Comparison of ENCODE assay signal across 17 mouse cellular contexts in the genomic region with DNA sequence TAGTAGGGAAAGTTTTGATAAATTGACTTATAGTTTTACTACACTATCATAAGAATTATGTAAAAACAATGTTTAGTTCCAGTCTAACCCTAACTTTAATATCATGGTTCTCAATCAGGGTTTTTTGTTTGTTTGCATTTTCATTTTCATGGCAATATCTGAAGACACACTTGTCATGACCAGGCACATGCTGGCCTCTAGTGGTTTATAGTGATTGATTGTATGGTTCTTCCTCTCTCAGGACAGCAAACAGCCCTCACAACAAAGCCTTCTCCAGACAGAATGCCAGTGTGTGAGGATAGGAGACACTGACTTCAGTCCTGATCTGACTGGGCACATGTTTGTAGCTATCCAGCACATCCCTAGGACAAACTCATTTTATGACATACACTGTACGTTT. TPM values are rescaled to one million over a fixed set of nuclear protein-coding genes. Genes with fewer than 3 reads are reported as not detected.
DNase-seq lines count a peak whose midpoint lies in the region; ATAC-seq and TF ChIP-seq lines count a peak whose summit lies in the region.
"Had no signal": no experiment of that assay in that cellular context is flagged by ENCODE, and none has a peak within 500 bp of the region (broad histone marks: within the 10 kb centered on the region; RNA-seq: fewer than 3 reads in every experiment).

No protein-coding gene starts in this region.

- no peak overlapping the region for H3K27ac ChIP-seq in intestine, postnatal 0 days (ENCODE audit: low read depth, low read length)
- no peak overlapping the region for H3K27ac ChIP-seq in intestine, embryonic 15.5 days
- peak overlapping the region; percentile 69 for H3K27ac ChIP-seq in lung, embryonic 16.5 days (ENCODE audit: low read length)
- H3K27ac ChIP-seq: hindbrain, embryonic 12.5 days; limb, embryonic 10.5 days; liver, embryonic 15.5 days; stomach, postnatal 0 days had no signal

- ATAC-seq in intestine, postnatal 0 days, result no peak
- ATAC-seq in intestine, embryonic 15.5 days, result no peak
- no peak for ATAC-seq in lung, embryonic 16.5 days (ENCODE audit: low read depth)
- no peak for ATAC-seq in Patski

- in situ Hi-C loops in Patski (cut with MboI; ENCODE audit: low pct_unique_long_range_greater_than_20kb), result no loop called here

- H3K9ac ChIP-seq in intestine, postnatal 0 days (ENCODE audit: low read depth, low read length), result no peak overlapping the region
- H3K9ac ChIP-seq in intestine, embryonic 15.5 days, result no peak overlapping the region
- no peak overlapping the region for H3K9ac ChIP-seq in lung, embryonic 16.5 days (ENCODE audit: low read length)
- H3K9ac ChIP-seq: hindbrain, embryonic 12.5 days; liver, embryonic 15.5 days had no signal

- 78% methylated on average over 1 of the region's 1 CpGs for WGBS in intestine, postnatal 0 days
- 87% methylated on average over 1 of the region's 1 CpGs for WGBS in intestine, embryonic 15.5 days
- 59% methylated on average over 1 of the region's 1 CpGs for WGBS in lung, embryonic 16.5 days

- POLR2A ChIA-PET in Patski (lab: Charles Lee), result interaction anchor here (0.5 kb wide), 1 partner anchor 132 kb away, joined by 4 read pairs; no protein-coding TSS in a partner anchor

- H3K4me2 ChIP-seq in intestine, postnatal 0 days (replicated peaks; ENCODE audit: low read depth), result no peak overlapping the region
- H3K4me2 ChIP-seq in intestine, embryonic 15.5 days (replicated peaks), result no peak overlapping the region
- no peak overlapping the region for H3K4me2 ChIP-seq in lung, embryonic 16.5 days (ENCODE audit: low read depth, low read length)
- H3K4me2 ChIP-seq: hindbrain, embryonic 12.5 days; liver, embryonic 15.5 days; midbrain, embryonic 11.5 days had no signal

- CTCF ChIA-PET in Patski (lab: Charles Lee), result interaction anchor here (0.9 to 3.1 kb wide), 2 partner anchors 15 to 181 kb away, joined by 3 to 19 read pairs; no protein-coding TSS in a partner anchor

- TF ChIP-seq CTCF in intestine, postnatal 0 days (IDR thresholded peaks at IDR 0.05; ENCODE audit: low read depth), result peak; percentile 43
- TF ChIP-seq CTCF in Patski (IDR thresholded peaks at IDR 0.05), result peak; percentile 31

- H3K9me3 ChIP-seq in intestine, postnatal 0 days (ENCODE audit: control insufficient read depth), result no peaks in the 10 kb centered on the region
- H3K9me3 ChIP-seq in intestine, embryonic 15.5 days, result no peaks in the 10 kb centered on the region
- H3K9me3 ChIP-seq in lung, embryonic 16.5 days (ENCODE audit: control insufficient read depth, low read length), result no peaks in the 10 kb centered on the region
- H3K9me3 ChIP-seq: hindbrain, embryonic 12.5 days; limb, embryonic 10.5 days; liver, embryonic 15.5 days had no signal

- no peak for DNase-seq in lung, postnatal 25 days (ENCODE audit: low spot score)
- no peak for DNase-seq in Patski (ENCODE audit: low read depth, low spot score)
- peak; percentile 63 for DNase-seq in lung, postnatal 36 days
- DNase-seq in thymus, postnatal 36 days, result no peak
- DNase-seq: cerebellum, adult 18-20 months had no signal

- H3K27me3 ChIP-seq in intestine, postnatal 0 days (replicated peaks; ENCODE audit: control insufficient read depth, insufficient read depth, low read length), result no peaks in the 10 kb centered on the region
- H3K27me3 ChIP-seq in intestine, embryonic 15.5 days (replicated peaks), result no peaks in the 10 kb centered on the region
- H3K27me3 ChIP-seq in lung, embryonic 16.5 days (ENCODE audit: control insufficient read depth, insufficient read depth, low read depth, low read length), result no peaks in the 10 kb centered on the region
- H3K27me3 ChIP-seq in Patski, result no peaks in the 10 kb centered on the region
- H3K27me3 ChIP-seq: hindbrain, embryonic 12.5 days; liver, embryonic 15.5 days had no signal

- H3K4me3 ChIP-seq in intestine, postnatal 0 days (ENCODE audit: low read depth, low read length), result no peak overlapping the region
- no peak overlapping the region for H3K4me3 ChIP-seq in intestine, embryonic 15.5 days (replicated peaks)
- H3K4me3 ChIP-seq in lung, embryonic 16.5 days (ENCODE audit: low read length), result no peak overlapping the region
- H3K4me3 ChIP-seq: erythroblast, embryonic 14.5 days; hindbrain, embryonic 12.5 days; limb, embryonic 10.5 days; liver, embryonic 15.5 days had no signal

- no peaks in the 10 kb centered on the region for H3K36me3 ChIP-seq in intestine, postnatal 0 days (ENCODE audit: control insufficient read depth, insufficient read depth)
- H3K36me3 ChIP-seq in intestine, embryonic 15.5 days, result no peaks in the 10 kb centered on the region
- no peaks in the 10 kb centered on the region for H3K36me3 ChIP-seq in lung, embryonic 16.5 days (ENCODE audit: control insufficient read depth, insufficient read depth, low read length)
- H3K36me3 ChIP-seq: hindbrain, embryonic 12.5 days; limb, embryonic 10.5 days; liver, embryonic 15.5 days had no signal

- no peaks in the 10 kb centered on the region for H3K4me1 ChIP-seq in intestine, postnatal 0 days (replicated peaks; ENCODE audit: control insufficient read depth, insufficient read depth, low read length)
- no peaks in the 10 kb centered on the region for H3K4me1 ChIP-seq in intestine, embryonic 15.5 days (replicated peaks)
- peaks cover 5% of the 10 kb centered on the region; the same call in 1 of the 2 replicates for H3K4me1 ChIP-seq in lung, embryonic 16.5 days (replicated peaks; ENCODE audit: control insufficient read depth, insufficient read depth, low read length)
- H3K4me1 ChIP-seq: hindbrain, embryonic 12.5 days; limb, embryonic 10.5 days; liver, embryonic 15.5 days had no signal

RNA-seq across cellular contexts. Expression of gene Gm47955, which starts 13.2 kb away (rescaled TPM):
- not detected in 2 replicates for polyA plus RNA-seq in intestine, postnatal 0 days (2015; fragmentation: Nextera tagmentation; extraction: Ambion mirVana)
- polyA plus RNA-seq in intestine, embryonic 15.5 days (2015; fragmentation: Nextera tagmentation; extraction: Ambion mirVana), result not detected in 2 replicates
- not detected in 2 replicates for polyA plus RNA-seq in lung, embryonic 16.5 days (2015; fragmentation: Nextera tagmentation; extraction: Ambion mirVana)
- polyA plus RNA-seq in Patski (2021), result not detected
- polyA plus RNA-seq: activated CD4-positive, CD25-positive, alpha-beta regulatory T cell, adult 4 months; erythroblast, embryonic 14.5 days; gonadal fat pad, adult 2 months; hindbrain, embryonic 12.5 days; limb, embryonic 10.5 days; liver, embryonic 15.5 days; midbrain, embryonic 11.5 days; small intestine, adult 2 months; stomach, postnatal 0 days had no signal

RNA-seq across cellular contexts. Expression of gene Gm7544, which starts 17.4 kb away (rescaled TPM):
- polyA plus RNA-seq in intestine, postnatal 0 days (2015; fragmentation: Nextera tagmentation; extraction: Ambion mirVana), result not detected in 2 replicates
- polyA plus RNA-seq in intestine, embryonic 15.5 days (2015; fragmentation: Nextera tagmentation; extraction: Ambion mirVana), result not detected in 2 replicates
- polyA plus RNA-seq in lung, embryonic 16.5 days (2015; fragmentation: Nextera tagmentation; extraction: Ambion mirVana), result not detected in 2 replicates
- polyA plus RNA-seq in Patski (2021), result not detected
- polyA plus RNA-seq: activated CD4-positive, CD25-positive, alpha-beta regulatory T cell, adult 4 months; erythroblast, embryonic 14.5 days; gonadal fat pad, adult 2 months; hindbrain, embryonic 12.5 days; limb, embryonic 10.5 days; liver, embryonic 15.5 days; midbrain, embryonic 11.5 days; small intestine, adult 2 months; stomach, postnatal 0 days had no signal

RNA-seq across cellular contexts. Expression of gene Gm47959, which starts 27.1 kb away (rescaled TPM):
- polyA plus RNA-seq in intestine, postnatal 0 days (2015; fragmentation: Nextera tagmentation; extraction: Ambion mirVana), result not detected in 2 replicates
- not detected in 2 replicates for polyA plus RNA-seq in intestine, embryonic 15.5 days (2015; fragmentation: Nextera tagmentation; extraction: Ambion mirVana)
- polyA plus RNA-seq in lung, embryonic 16.5 days (2015; fragmentation: Nextera tagmentation; extraction: Ambion mirVana), result not detected in 2 replicates
- not detected for polyA plus RNA-seq in Patski (2021)
- polyA plus RNA-seq: activated CD4-positive, CD25-positive, alpha-beta regulatory T cell, adult 4 months; erythroblast, embryonic 14.5 days; gonadal fat pad, adult 2 months; hindbrain, embryonic 12.5 days; limb, embryonic 10.5 days; liver, embryonic 15.5 days; midbrain, embryonic 11.5 days; small intestine, adult 2 months; stomach, postnatal 0 days had no signal

RNA-seq across cellular contexts. Expression of gene A030003K21Rik, which starts 30.1 kb away (rescaled TPM):
- polyA plus RNA-seq in intestine, postnatal 0 days (2015; fragmentation: Nextera tagmentation; extraction: Ambion mirVana), result not detected in 2 replicates
- polyA plus RNA-seq in intestine, embryonic 15.5 days (2015; fragmentation: Nextera tagmentation; extraction: Ambion mirVana), result not detected in 2 replicates
- not detected in 2 replicates for polyA plus RNA-seq in lung, embryonic 16.5 days (2015; fragmentation: Nextera tagmentation; extraction: Ambion mirVana)
- not detected for polyA plus RNA-seq in Patski (2021)
- polyA plus RNA-seq: activated CD4-positive, CD25-positive, alpha-beta regulatory T cell, adult 4 months; erythroblast, embryonic 14.5 days; gonadal fat pad, adult 2 months; hindbrain, embryonic 12.5 days; limb, embryonic 10.5 days; liver, embryonic 15.5 days; midbrain, embryonic 11.5 days; small intestine, adult 2 months; stomach, postnatal 0 days had no signal

RNA-seq across cellular contexts. Expression of gene Gm6217, which starts 42.0 kb away (rescaled TPM):
- not detected in 2 replicates for polyA plus RNA-seq in intestine, postnatal 0 days (2015; fragmentation: Nextera tagmentation; extraction: Ambion mirVana)
- polyA plus RNA-seq in intestine, embryonic 15.5 days (2015; fragmentation: Nextera tagmentation; extraction: Ambion mirVana), result not detected in 2 replicates
- polyA plus RNA-seq in lung, embryonic 16.5 days (2015; fragmentation: Nextera tagmentation; extraction: Ambion mirVana), result not detected in 2 replicates
- not detected for polyA plus RNA-seq in Patski (2021)
- polyA plus RNA-seq: activated CD4-positive, CD25-positive, alpha-beta regulatory T cell, adult 4 months; erythroblast, embryonic 14.5 days; gonadal fat pad, adult 2 months; hindbrain, embryonic 12.5 days; limb, embryonic 10.5 days; liver, embryonic 15.5 days; midbrain, embryonic 11.5 days; small intestine, adult 2 months; stomach, postnatal 0 days had no signal
